Mouse (Mus musculus): Measurements from ENCODE around the gene Mfsd12.

Mfsd12 gene

DNA sequence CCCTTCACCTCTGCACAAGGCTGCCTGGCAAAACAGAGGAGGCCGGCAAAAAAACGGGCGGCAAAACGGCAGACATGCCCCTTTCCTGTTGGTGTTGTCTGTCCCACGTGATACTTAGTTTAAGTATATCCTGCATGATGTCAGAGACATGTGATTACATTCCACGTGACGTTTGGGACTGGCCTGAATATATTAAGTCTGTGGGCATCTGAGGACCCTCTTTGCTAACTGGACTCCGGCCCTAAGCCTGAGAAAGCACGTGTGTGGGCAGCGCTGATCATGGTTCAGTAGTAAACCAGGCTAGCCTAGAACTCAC is 43.9 kb downstream of the Mfsd12 start:
- DNase-seq (ENCODE audit: low spot score in 2 of 2) = no peak

DNA sequence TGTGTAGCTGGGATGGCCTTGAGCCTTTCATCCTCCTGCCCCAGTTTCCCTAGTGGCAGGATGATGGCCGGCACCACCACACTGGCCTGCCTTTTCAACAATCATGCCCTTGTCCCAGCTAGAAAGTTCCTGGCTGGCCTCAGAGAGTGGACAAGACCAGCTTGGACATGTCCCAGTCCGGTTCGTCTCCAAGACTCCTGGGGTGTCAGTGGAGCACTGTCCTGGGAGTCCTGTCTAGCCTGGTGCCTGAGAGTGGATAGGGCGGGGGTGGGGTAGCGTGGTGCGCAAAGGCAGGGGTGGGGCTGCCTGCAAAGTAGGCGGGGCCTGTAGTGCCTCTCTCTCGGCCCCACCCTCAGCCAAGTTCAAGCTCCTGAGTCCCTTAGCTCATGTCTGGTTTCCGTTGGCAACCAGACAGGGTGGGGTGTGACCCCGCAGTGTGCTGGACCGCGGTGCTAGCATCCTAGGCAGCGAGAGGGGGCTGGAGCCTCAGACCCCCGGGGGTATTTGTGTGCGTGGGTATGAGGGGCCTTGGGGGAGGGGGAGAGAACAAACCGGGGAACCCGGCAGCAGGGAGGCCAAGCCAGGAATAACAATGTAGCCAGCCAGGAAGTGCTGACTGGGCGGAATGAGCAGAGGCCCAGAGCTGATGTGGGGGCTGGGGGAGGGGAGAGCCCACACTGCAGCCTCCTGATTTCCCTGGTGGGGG is 44.4 kb downstream of the Mfsd12 start:
- peak in 1 of 2 experiments; percentile 77 for DNase-seq (ENCODE audit: low spot score in 2 of 2)

DNA sequence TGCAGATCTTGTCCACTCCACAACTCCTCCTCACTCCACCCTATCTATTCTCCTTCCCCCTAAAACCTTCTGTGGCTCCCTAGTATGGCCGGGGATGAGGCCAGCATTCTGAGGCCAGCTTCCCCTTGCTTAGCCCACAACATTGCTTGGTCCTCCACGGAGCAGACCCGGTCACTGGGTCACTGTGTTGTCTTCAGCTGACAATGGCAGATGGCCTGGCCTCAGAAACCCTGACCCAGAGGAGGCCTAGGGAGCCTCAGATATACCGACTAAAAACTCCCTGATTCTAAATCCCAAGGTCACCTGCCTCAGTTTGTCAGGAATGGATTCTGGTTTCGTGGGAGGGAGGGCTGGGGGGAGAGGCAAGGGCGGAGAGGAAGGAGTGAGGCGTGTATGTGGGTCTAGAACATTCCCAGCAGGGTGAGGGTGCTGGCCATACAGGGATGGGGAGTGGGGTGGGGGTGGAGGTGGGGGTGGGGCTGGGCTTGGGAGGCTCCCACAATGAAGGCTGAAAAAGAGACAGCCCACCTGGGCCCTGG is 45.0 kb downstream of the Mfsd12 start:
- no peak for DNase-seq (ENCODE audit: low spot score in 2 of 2)

DNA sequence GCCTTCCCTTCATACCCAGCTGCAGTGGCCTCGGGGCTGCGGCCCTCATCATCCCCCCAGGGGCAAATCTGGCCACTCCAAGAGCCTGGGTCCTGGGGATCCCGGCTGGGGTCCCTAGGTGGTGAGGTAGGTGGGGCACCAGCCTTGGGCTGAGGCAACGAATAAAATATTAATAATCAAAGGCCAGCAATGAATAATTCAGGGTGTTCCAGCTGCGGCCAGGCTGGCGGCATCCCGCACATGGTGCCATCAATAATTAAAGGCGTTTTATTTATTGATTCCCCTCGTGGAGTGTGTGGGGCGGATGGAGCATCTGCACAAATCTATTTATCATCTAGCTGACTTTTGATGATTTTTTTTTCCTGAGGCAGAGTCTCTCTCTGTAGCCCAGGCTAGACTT is 46.2 kb downstream of the Mfsd12 start:
- DNase-seq (ENCODE audit: low spot score in 2 of 2) = no peak

DNA sequence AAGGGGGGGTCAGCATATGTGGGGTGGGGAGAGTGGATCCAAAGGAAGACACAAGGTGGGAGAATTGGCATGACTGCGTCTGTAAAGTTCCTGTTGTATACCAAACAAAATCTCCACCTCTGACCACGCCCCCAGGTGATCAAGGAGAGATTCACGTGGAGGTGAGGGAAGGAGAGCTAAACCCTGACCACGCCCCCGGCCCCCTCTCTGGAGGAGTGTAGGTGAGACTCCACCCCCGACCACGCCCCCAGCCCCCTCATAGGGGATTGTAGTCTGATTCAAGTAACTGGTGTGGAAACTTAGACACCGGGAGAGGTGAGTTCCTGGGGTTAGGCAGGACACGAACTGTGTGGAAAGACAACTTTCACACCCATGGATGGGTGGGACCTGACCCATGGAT is 46.8 kb downstream of the Mfsd12 start:
- DNase-seq (ENCODE audit: low spot score in 2 of 2) = no peak

DNA sequence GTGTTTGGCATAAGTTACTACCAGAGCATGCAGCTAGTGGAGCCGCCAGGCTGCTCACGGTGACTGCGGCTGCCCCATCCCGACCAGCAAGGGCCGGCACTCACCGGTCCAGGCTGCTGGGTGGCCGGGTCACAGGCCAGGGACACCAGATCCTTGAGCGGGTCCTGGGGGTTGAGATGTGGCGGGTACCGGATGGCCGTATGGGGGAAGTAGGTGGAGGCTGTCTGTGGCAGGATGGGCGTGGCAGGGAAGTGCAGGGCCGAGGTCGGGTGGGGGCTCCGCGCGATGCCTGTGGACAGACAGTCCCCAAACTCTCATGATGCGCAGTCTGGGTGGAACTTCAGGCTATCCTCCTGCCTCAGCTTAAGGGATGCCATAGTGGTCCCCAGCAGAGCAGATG is 47.4 kb downstream of the Mfsd12 start:
- DNase-seq (ENCODE audit: low spot score in 2 of 2) = peak in 1 of 2 experiments; percentile 60

DNA sequence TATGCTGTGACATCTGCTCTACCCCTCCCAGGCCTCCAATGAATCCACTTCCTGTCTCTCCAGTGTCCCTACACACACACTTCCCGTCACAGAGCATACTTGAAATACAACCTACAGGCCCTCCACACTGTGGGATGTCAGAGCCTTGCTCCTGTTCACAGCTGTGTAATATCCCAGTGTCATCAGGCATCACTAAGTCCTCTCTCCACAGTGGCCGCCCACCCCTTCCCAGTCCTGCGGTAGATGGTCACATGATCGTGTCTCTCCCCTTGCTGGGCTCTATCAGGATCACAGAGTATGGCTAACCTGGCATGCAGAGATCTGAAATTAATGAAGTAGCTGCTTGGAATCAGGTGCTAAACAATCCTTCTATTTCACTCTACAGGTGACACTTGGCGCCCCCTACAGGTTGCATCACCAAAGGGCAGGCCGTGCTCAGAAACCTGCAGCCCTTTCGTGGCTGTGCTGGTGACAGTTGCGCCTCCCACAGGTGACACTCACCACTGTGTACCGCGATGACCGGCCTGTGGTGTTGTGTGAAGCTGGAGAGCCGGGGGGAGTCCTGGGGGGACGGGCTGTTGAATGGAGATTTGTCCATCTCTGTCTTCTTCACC is 48.4 kb downstream of the Mfsd12 start:
- peak; percentile 71 to 86 for DNase-seq (ENCODE audit: low spot score in 2 of 2)

DNA sequence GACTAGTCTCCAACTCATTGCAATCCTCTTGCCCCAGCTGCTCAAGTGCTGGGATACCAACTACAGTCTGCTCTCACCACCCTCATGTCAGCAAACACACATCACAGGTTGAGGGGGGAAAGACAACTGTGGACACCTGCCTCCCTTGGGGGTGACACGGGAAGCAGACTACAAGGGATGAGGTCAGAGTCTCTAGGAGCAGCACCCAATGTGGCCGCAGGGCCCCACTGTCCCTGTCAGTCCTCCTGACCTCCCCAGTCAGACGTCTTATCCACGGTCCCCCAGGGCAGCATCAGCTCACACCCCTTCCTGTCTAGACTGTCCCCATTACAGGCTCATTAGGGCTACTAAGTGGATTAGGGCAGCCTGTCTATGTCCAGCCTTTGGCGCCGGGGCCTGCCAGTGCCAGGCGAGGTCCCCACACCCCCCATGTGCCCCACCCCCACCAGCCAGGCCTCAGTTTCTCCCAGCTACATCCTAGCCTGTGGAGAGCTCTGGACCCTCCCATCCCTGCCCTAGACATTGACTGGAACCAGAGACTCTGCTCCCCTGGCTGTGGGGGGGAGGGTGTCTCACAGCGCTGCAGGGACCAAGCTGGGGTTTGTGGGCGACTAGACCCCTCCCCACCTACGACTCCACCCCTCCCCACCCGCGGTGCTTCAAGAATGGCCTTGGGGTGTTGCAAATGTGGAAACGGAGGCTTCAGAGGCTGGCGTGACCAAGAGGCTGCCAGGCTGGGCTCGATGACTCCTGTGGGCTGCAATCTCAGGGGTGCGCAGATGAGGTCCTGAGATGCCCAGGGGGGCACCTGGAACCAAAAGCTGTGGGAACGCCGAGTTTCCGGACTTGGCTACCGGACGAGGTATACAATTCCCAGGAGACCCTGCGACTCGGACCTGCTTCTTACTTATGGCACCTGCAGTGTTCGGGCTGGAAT is 49.5 kb downstream of the Mfsd12 start:
- peak in 1 of 2 experiments; percentile 21 for DNase-seq (ENCODE audit: low spot score in 2 of 2)

DNA sequence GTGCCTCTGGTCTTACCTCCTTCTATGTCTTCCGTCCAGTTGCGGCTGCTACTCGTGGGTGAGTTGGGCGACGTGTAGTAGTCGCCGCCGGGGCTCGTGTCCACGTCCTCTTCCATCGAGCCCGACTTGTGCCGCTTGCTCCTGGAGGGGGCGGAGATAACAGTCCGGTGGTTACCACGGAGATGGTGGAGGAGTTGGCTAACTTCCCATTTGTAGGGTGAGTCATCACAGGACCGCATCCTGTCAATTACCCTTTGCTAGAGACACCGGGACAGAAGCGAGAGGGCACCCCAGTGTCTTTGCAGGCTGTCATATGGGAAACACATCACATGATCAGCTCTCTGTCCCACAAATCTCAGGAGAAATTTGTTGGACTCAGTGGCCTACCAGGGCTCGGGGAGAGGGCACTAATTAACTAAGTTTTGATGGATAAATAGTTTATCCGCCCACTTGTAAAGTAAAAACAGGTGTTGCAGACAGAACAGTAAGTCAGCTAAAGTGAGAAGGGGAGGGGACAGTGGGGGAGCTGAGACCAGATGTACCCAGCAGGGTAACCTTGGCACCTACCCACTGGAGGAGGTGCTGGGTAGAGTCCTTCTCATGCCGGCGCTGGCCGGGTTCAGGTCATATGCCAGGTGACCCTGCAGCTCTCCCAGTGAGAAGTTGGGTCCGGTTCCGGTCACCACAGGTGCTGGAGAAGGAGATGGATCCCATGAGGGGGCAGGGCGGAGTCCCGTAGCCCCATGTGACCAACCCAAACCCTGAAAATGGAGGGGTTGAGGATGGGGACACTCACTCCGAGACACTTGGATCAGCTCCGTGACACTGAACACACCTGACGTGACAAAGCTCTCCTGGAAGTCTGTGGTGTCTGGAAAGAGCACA is 50.5 kb downstream of the Mfsd12 start:
- peak; percentile 46 to 70 for DNase-seq (ENCODE audit: low spot score in 2 of 2)

DNA sequence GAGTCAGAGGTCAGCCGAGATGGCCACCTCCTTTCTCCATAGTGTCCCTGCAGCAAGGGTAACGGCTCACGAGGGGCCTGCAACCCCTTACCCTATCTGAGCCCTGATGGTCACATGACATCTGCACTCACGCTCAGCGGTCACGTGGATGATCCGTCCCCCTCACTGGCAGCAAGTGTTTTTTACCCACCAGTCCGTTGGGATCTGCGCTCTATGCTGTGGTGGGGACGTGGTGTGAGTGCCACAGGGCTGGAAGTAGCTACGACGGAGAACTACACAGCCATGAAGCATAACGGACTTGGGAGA is 51.1 kb downstream of the Mfsd12 start:
- DNase-seq (ENCODE audit: low spot score in 2 of 2) = no peak

DNA sequence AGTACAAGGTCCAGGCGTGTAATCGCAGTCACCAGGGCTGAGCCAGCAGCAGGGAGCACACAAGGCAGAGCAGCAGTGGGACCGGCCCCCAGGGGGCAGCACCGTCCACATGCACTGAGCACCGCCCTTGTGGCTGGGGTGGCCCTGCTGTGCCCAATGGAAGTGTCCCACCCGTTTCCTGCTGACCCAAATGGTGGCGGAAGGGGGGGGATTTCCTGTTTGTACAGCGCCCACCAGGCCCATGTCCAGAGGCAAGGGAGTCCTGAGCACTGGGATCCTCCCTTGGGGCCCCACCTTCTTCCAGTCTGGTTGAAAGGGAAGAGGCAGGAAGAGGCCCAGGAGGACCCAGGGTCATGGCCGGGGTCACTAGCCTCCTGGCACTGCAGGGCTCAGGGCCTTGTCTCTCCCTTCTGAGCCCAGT is 51.6 kb downstream of the Mfsd12 start:
- DNase-seq (ENCODE audit: low spot score in 2 of 2) = peak; percentile 75 to 90

DNA sequence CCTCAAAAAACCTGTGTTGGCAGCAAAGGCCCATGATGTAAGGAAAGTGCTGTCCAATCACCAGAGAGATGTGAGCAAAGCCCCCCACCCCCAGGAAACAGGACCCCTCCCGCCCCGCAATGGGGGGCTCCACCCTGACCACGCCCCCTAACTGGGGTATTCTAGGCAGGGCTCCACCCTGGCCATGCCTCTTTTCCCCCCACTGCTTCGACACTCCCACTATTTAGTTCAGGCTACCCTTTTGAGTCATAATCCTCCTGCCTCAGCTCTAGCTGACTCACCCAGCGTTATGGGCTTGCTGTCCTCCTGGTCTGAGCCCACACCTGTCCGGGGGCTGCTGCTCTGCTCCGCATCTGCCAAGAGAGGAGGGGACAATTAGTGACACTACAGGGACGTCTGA is 52.0 kb downstream of the Mfsd12 start:
- no peak for DNase-seq (ENCODE audit: low spot score in 2 of 2)

DNA sequence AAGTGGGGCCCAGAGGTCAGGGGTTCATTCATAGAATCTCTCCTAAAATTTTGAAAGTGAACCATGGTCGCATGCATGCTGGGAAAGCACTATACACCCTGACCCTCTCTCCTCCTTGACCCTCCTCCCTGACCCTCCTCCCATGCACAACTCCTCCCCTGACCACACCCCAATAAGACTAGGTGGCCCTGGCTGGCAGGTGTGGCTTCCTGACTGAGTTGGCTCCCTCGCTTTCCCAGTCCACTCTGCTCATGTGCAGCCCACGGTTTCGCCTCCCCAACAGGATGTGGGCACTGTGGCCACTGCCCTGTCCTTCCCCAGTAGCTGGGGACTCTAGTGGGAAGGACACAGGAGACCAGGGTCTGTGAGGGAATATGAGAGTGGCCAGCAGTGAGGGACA is 53.1 kb downstream of the Mfsd12 start:
- DNase-seq (ENCODE audit: low spot score in 2 of 2) = peak in 1 of 2 experiments; percentile 27

DNA sequence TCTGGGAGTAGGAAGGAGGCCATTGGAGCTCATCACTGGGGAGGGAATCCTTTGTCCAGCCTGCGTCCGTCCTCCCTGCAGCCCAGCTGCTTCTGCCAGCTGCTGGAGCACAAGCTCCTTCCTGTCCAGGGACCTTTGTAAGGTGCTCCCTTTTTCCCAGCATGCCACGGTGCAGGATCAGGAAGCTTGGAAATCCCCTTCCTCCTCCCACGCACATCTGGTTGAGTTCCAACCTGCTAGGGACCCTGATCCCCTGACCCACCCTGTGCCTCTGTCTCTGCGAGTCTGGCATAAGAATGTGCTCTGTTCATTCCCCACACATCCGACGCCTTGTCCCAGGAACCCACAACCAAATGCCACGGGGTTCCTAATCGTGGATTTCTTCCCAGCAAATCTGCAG is 53.7 kb downstream of the Mfsd12 start:
- no peak for DNase-seq (ENCODE audit: low spot score in 2 of 2)

DNA sequence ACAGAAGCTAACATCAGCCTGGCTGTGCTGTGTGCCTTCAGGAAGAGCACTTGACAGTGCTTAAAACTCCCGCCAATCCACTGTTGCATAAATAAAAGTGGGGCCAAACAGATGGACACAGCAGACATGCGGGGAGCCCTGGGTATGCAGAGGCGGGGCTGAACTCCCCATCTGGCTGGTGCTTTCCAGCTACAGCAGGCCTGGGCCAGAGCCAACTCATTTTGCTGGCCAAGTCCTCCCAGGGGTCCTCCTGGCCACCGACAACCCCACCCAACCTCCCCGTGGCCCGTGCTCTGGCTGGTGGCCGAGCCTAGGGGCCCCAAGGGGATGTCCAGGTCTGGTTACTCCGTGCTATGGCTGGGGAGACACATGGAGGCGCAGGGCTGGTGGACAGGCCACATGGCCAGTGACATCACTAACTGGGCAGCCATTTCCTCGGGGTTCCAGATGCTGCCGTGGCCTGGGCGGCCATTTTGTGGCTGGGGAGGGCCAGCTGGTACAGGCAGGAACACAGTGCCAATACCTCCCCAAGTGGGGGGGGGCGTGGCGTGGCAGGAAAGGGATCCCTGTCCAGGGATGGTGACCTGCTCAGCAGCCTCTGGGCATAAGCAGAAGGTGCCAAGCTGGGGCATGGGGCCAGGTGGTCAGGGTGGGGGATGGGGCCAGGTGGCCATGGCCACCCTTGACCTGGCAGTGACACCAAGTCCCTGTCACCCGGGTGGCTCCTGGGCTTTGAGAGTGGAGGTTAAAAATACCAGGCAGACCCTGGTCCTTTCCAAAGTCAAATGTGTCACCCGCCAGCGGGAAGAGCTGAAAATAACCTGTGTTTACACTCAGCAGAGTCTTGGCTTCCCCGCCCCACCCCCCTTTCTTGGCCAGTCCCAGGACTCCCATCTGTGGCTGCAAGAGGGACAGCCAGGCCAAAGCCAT is 54.4 kb downstream of the Mfsd12 start:
- peak in 1 of 2 experiments; percentile 44 for DNase-seq (ENCODE audit: low spot score in 2 of 2)

DNA sequence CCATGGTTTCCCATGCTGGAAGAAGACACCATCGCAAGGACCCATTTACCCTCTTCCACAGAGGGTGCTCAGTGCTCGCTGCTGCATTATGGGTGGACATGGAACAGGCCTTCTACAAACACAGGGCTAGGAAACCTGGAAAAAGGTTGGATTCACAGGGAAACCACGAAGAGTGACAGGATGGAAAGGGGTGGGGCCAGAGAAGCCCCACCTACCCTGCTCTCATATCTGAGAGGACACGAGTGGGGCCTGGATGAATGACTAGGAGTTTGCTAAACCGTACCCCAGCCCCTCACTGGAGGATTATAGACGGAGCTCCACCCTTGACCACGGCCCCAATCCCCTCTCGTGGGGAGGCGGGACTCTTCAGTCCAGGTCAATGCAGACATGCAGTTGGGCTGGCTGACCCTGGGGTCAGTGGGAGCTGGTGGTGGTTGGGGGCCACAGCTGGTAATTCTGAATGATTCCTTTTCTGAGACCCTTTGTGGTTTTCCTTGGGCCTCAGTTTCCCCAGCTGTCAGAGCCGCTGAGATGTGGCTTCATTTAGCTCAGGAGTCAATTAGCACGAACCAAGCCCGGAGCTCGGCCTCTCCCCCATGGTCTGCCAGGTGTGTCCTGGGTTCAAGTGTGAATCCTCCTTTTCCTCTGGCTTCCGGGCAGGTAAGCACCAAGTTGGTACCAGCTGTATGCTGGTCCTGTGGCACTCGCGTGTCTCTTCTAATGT is 55.5 kb downstream of the Mfsd12 start:
- no peak for DNase-seq (ENCODE audit: low spot score in 2 of 2)

DNA sequence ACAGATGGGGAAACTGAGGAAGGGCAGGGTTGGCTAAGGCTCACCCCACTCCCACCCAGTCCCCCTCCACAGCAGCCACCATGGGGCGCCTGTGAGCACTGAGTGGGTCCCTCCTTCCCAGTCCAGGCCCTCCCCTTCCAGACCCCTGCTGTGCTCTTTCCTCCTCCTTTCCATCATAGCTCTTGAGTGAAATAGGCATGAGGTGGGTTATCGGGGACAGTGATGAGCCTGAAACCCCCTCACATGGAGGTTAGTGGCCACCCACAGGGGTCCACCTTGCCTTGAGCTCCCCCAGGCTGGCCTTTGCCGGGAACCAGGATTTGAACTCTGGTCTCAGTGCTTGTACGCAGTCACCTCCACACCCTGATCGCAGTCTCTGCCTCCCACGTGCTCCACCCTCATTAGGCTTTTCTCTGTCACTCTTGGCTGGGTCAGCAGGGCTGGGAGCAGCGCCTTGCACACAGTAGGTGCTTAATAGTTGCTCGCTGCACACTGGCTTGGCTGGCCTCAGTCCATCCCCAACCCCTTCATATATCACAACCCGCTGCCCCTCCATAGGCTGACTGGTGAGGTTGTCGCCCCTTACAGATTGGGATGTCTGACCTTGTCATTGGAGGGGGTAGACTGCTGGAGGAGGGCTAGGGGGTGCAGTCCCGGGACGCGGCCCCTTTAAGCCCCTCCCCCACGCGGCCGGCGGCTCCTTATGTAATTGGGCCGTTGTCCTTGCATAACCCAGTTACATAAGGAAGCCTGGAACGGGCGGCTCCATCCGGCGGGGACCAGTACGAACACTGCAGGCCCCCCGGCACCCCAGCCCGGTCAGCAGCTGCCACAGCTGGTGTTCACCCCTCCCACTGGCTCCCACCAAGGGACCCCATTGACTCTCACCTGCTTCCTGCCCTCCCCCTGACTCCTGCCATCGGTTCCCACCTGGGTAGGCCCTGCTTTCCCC is 56.3 kb downstream of the Mfsd12 start:
- DNase-seq (ENCODE audit: low spot score in 2 of 2) = peak in 1 of 2 experiments; percentile 68

DNA sequence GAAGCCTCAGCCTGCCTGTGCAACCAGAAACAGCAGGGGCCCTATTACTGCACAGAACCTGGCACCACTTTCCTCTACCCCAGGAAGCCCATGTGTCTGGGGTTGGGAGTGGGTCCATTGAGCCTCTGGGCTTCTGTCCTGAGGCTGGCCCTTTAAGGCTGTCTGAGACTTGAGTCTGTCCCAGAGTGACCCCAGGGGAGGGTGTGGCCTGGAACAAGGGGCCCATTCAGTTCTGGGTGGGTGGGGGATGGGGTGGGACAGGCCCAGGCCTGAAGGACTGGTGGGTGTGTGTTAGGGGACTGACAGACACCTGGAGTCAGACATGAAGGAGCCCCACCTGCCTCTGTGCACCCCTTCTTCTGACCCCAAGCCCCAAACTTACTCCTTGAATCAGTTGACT is 57.4 kb downstream of the Mfsd12 start:
- DNase-seq (ENCODE audit: low spot score in 2 of 2) = no peak

DNA sequence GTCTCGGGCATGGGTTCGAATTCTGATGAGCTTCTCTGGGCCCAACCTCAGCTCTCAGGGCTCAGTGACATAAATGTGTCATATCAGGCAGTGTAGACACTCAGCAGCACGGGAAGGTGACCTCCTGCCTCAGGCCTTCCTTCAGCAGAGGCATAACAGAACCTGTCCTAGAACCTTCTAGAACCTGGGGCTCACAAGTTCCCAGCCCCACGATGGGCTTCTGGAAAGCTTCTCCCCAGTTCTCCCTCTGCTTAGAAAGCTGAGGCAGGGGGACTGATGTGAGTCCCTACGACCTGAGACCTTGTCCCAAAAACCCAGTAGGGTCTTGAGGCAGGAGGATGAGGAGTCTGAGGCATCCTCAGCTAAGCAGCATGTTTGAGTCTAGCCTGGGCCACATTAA is 57.9 kb downstream of the Mfsd12 start:
- no peak for DNase-seq (ENCODE audit: low spot score in 2 of 2)
